Mouse (Mus musculus) heart, postnatal 14 days (tissue): ENCODE measurements around the gene Zfp275. TPM values are rescaled to one million over a fixed set of nuclear protein-coding genes. Genes with fewer than 3 reads are reported as not detected.

ENCODE experiments used
- DNase-seq, 2 experiments: peaks; one replicate each; pipeline ENCODE4 v3.0.0; 2021 to 2022
- intact Hi-C: fragments of 180-260 bp; cut with DNase I; formaldehyde crosslinking; loops from one replicate; pipeline ENCODE4 v1.15.1; 2025
- total RNA-seq, 2 experiments: library from RNA; stranded (reverse); gene quantifications; 2 replicates each; pipeline ENCODE4 v1.2.3; 2021

Gene Zfp275
- total RNA-seq, 2 experiments from 2014 or later = 4.8 to 5.7 TPM

- no peak for DNase-seq
- intact Hi-C loops = no loop called here
Observed at GRCm38 (mm10) chrX:73400951-73401350, 58.5 kb downstream of the Zfp275 start.

DNA sequence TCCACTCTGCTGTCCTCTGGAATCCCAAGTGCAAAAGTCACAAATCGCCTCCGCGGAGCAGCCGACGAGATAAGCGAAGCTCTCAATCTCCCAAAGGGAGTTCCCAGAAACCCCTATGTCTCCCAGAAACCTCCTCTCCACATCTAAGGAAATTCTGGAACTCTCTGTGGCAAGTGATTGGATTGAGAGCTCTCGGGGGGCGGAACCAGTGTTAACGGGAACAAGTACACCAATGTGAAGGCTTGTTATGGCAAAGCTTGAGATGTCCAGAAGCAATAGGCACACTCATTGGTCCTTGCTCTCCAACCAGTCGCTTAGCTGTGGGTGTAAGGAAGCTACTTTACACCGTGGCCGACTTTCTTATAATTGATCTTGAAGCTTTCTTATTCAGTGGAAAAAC is 59.2 kb downstream of the Zfp275 start:
- DNase-seq = no peak

More for the DNA sequence above, 59.2 kb downstream of the Zfp275 start:
- intact Hi-C loops = no loop called here

Other genes with a start within 250 kb of the Zfp275 start
- 1 to 10 TPM in 1 of 2 experiments, not detected in 1; 1.1 TPM for gene Xlr3a, start 245.5 kb upstream of the Zfp275 start, total RNA-seq
- not detected for gene Gm14685, start 225.6 kb upstream of the Zfp275 start, total RNA-seq
- not detected for gene Xlr5b, start 193.8 kb upstream of the Zfp275 start, total RNA-seq
- not detected for gene DXBay18, start 193.2 kb upstream of the Zfp275 start, total RNA-seq
- not detected for gene Spin2d, start 165.6 kb upstream of the Zfp275 start, total RNA-seq
- 1 to 10 TPM in 1 of 2 experiments, under 1 TPM in 1; 0.19 to 3.5 TPM for gene Xlr3b, start 150.4 kb upstream of the Zfp275 start, total RNA-seq
- gene Xlr4b, start 128.3 kb upstream of the Zfp275 start, total RNA-seq = 1 to 10 TPM in 1 of 2 experiments, under 1 TPM in 1; 0.36 to 1.4 TPM
- 1 to 10 TPM; 6.3 to 6.4 TPM for gene F8a, start 114.3 kb upstream of the Zfp275 start, total RNA-seq
- gene Xlr4c, start 99.5 kb upstream of the Zfp275 start, total RNA-seq = 1 to 10 TPM in 1 of 2 experiments, not detected in 1; 1.2 TPM
- not detected for gene Xlr3c, start 77.2 kb upstream of the Zfp275 start, total RNA-seq
- not detected for gene Xlr5a, start 49.6 kb upstream of the Zfp275 start, total RNA-seq
- not detected for gene Xlr5c, start 49.6 kb upstream of the Zfp275 start, total RNA-seq
- gene Gm45015, start 5.8 kb upstream of the Zfp275 start, total RNA-seq = not detected
- gene Gm18336, start 56.1 kb downstream of the Zfp275 start, total RNA-seq = not detected
- not detected for gene Zfp92, start 68.5 kb downstream of the Zfp275 start, total RNA-seq
- gene Trex2, start 92.7 kb downstream of the Zfp275 start, total RNA-seq = not detected
- 1 to 10 TPM; 8.3 to 8.8 TPM for gene Haus7, start 116.4 kb downstream of the Zfp275 start, total RNA-seq
- 100 to 1,000 TPM; 216 to 248 TPM for gene Bgn, start 141.0 kb downstream of the Zfp275 start, total RNA-seq
- gene Atp2b3, start 160.5 kb downstream of the Zfp275 start, total RNA-seq = under 1 TPM in 1 of 2 experiments, not detected in 1; 0.14 TPM